Mouse (Mus musculus) small intestine, adult 2 months (tissue): Measurements from ENCODE around the gene Esrp2. TPM values are rescaled to one million over a fixed set of nuclear protein-coding genes. Genes with fewer than 3 reads are reported as not detected.

Source experiments
- H3K27ac ChIP-seq: fragments of 200-500 bp; 2 replicates; pipeline ENCODE4 v1.5.1; 2012; ENCODE audit warnings: low read depth, low read length, control low read depth, inconsistent platforms; ENCODE audit not compliant: insufficient read depth
- H3K27me3 ChIP-seq: fragments of 200-500 bp; 2 replicates; pipeline ENCODE4 v1.6.1; 2012; ENCODE audit warnings: mild to moderate bottlenecking, moderate library complexity, low read length, inconsistent platforms; ENCODE audit not compliant: control insufficient read depth, insufficient read depth
- H3K36me3 ChIP-seq: fragments of 200-500 bp; 2 replicates; pipeline ENCODE4 v1.6.1; 2012; ENCODE audit warnings: mild to moderate bottlenecking, low read length, control low read depth, inconsistent platforms; ENCODE audit not compliant: control insufficient read depth, insufficient read depth
- H3K4me1 ChIP-seq: fragments of 200-500 bp; 2 replicates; pipeline ENCODE4 v1.6.1; 2012; ENCODE audit warnings: low read length, inconsistent platforms, mixed read lengths; ENCODE audit not compliant: control insufficient read depth, insufficient read depth, insufficient read length
- H3K4me3 ChIP-seq: fragments of 200-500 bp; 2 replicates; pipeline ENCODE4 v1.5.1; 2012; ENCODE audit warnings: low read depth, mild to moderate bottlenecking, control low read depth, inconsistent platforms, low read length, moderate library complexity
- CTCF ChIP-seq: fragments of 200-500 bp; IDR thresholded peaks from 2 replicates; pipeline ENCODE4 v1.5.1; 2012; ENCODE audit warnings: low read depth, mild to moderate bottlenecking, control low read depth, inconsistent platforms, low read length, moderate library complexity, mixed read lengths; ENCODE audit not compliant: insufficient replicate concordance, insufficient read length; ENCODE audit errors: extremely low read depth
- POLR2A ChIP-seq: fragments of 200-500 bp; IDR thresholded peaks from 2 replicates; pipeline ENCODE4 v1.6.1; 2012; ENCODE audit warnings: low read depth, mild to moderate bottlenecking, control low read depth, inconsistent platforms, low read length, moderate library complexity
- WGBS: fragments of 180-500 bp; shearing (Covaris S2); methylation state at CpG from one replicate; pipeline ENCODE4 v1.1.7; 2018; 5-methylcytosine and 5-hydroxymethylcytosine counted together
- polyA plus RNA-seq: library from polyadenylated mRNA; depleted of rRNA; stranded (reverse); fragments of >200 nt; gene quantifications from 2 replicates; pipeline ENCODE4 v1.2.3, GENCODE M21; 2012

Gene Esrp2
- polyA plus RNA-seq, 1 experiment, result 30.9 TPM

GRCm38 (mm10) chr8:106131021-106131420 lies 5.8 kb downstream of the Esrp2 start:
- 85% methylated on average over 4 of the region's 4 CpGs for WGBS
- no peaks in the 10 kb centered on the region for H3K27me3 ChIP-seq
- H3K4me1 ChIP-seq, result peaks cover 10% of the 10 kb centered on the region
- no peak for TF ChIP-seq CTCF
- no peak for TF ChIP-seq POLR2A
- no peak overlapping the region for H3K4me3 ChIP-seq
- H3K27ac ChIP-seq, result no peak overlapping the region
- peaks cover 51% of the 10 kb centered on the region for H3K36me3 ChIP-seq

- WGBS, result 65% methylated on average over 2 of the region's 2 CpGs
- no peak for TF ChIP-seq CTCF
- no peak for TF ChIP-seq POLR2A
- Histone ChIP-seq H3K27me3 (no peaks in the 10 kb centered on the region), H3K4me1 (peaks cover 10% of the 10 kb centered on the region), H3K36me3 (peaks cover 51% of the 10 kb centered on the region), H3K4me3 (no peak overlapping the region), H3K27ac (no peak overlapping the region)
Observed at GRCm38 (mm10) chr8:106130505-106130904, 6.3 kb downstream of the Esrp2 start.

- H3K4me3 ChIP-seq, result no peak overlapping the region
- TF ChIP-seq POLR2A (no peak), CTCF (no peak)
- H3K27me3 ChIP-seq, result no peaks in the 10 kb centered on the region
- peaks cover 51% of the 10 kb centered on the region for H3K36me3 ChIP-seq
- H3K4me1 ChIP-seq, result peaks cover 10% of the 10 kb centered on the region
- 44% methylated on average over 2 of the region's 2 CpGs for WGBS
- no peak overlapping the region for H3K27ac ChIP-seq
Observed at GRCm38 (mm10) chr8:106129997-106130396, 6.8 kb downstream of the Esrp2 start.

- Histone ChIP-seq H3K4me3 (no peak overlapping the region), H3K4me1 (peaks cover 6% of the 10 kb centered on the region), H3K36me3 (peaks cover 53% of the 10 kb centered on the region), H3K27ac (no peak overlapping the region), H3K27me3 (no peaks in the 10 kb centered on the region)
- TF ChIP-seq POLR2A (no peak), CTCF (no peak)
Observed at GRCm38 (mm10) chr8:106129232-106129930, 7.4 kb downstream of the Esrp2 start.

GRCm38 (mm10) chr8:106127882-106128410 lies 8.8 kb downstream of the Esrp2 start:
- Histone ChIP-seq H3K27ac (no peak overlapping the region), H3K4me3 (no peak overlapping the region), H3K27me3 (no peaks in the 10 kb centered on the region), H3K36me3 (peaks cover 50% of the 10 kb centered on the region), H3K4me1 (no peaks in the 10 kb centered on the region)
- 89% methylated on average over 10 of the region's 10 CpGs for WGBS
- TF ChIP-seq POLR2A (no peak), CTCF (no peak)

- peaks cover 43% of the 10 kb centered on the region for H3K36me3 ChIP-seq
- no peak for TF ChIP-seq CTCF
- no peak for TF ChIP-seq POLR2A
- H3K4me3 ChIP-seq, result no peak overlapping the region
- no peaks in the 10 kb centered on the region for H3K27me3 ChIP-seq
- no peak overlapping the region for H3K27ac ChIP-seq
- WGBS, result 66% methylated on average over 3 of the region's 3 CpGs
- H3K4me1 ChIP-seq, result no peaks in the 10 kb centered on the region
Observed at GRCm38 (mm10) chr8:106127054-106127453, 9.7 kb downstream of the Esrp2 start.

- Histone ChIP-seq H3K4me1 (no peaks in the 10 kb centered on the region), H3K27ac (no peak overlapping the region), H3K27me3 (no peaks in the 10 kb centered on the region), H3K4me3 (no peak overlapping the region), H3K36me3 (peaks cover 37% of the 10 kb centered on the region)
- TF ChIP-seq POLR2A (no peak), CTCF (no peak)
- 100% methylated on average over 1 of the region's 1 CpGs for WGBS
Observed at GRCm38 (mm10) chr8:106126055-106126454, 10.7 kb downstream of the Esrp2 start.
